Mouse (Mus musculus) testis, adult 2 months (tissue): ENCODE results near the gene Dcst2.

Source experiments
- CTCF ChIP-seq: fragments of 200-500 bp; IDR thresholded peaks from 2 replicates; pipeline ENCODE4 v1.5.1; 2012; ENCODE audit warnings: low read depth, mild to moderate bottlenecking, inconsistent platforms, low read length, moderate library complexity; ENCODE audit not compliant: control insufficient read depth, insufficient read depth, insufficient replicate concordance
- POLR2A ChIP-seq: fragments of 200-500 bp; IDR thresholded peaks from 2 replicates; pipeline ENCODE4 v1.6.1; 2012; ENCODE audit warnings: low read depth, mild to moderate bottlenecking, inconsistent platforms, low read length, moderate library complexity; ENCODE audit not compliant: control insufficient read depth

DNA sequence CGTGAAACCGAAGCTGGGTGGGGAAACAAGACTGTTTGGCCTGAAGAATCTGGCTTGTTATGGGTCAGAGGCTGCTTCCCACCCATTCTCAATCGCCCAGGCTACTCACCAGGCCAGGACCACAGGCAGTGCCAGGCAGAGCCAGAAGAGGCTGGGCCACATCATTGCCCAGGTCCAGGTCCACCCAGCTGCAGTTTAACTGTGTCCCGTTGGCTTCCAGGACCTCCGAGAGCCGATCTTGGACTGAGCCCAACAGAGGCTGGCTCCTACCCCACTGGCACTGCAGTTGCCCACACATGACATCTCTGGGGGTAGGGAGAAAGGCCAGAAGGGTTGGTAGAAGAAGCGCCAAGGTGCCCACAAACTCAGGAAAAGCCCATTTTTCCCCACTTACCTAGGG, 18.5 kb upstream of the Dcst2 start:
- no peak for TF ChIP-seq POLR2A
- TF ChIP-seq CTCF, result no peak
